Mouse (Mus musculus) layer of hippocampus, postnatal 25 days (tissue): ENCODE results near the gene Rrbp1. TPM values are rescaled to one million over a fixed set of nuclear protein-coding genes. Genes with fewer than 3 reads are reported as not detected.

ENCODE experiments used
- DNase-seq, 2 experiments: peaks; one replicate each; pipeline ENCODE4 v3.0.0; 2022; ENCODE audit warnings: mixed read lengths in 2 of 2, low spot score in 1 of 2; ENCODE audit errors: extremely low spot score in 1 of 2
- total RNA-seq, 2 experiments: library from RNA; stranded (reverse); gene quantifications; 2 replicates each; pipeline ENCODE4 v1.2.3; 2021

The Rrbp1 gene
- 10 to 100 TPM; 61.6 to 72.9 TPM for total RNA-seq

DNA sequence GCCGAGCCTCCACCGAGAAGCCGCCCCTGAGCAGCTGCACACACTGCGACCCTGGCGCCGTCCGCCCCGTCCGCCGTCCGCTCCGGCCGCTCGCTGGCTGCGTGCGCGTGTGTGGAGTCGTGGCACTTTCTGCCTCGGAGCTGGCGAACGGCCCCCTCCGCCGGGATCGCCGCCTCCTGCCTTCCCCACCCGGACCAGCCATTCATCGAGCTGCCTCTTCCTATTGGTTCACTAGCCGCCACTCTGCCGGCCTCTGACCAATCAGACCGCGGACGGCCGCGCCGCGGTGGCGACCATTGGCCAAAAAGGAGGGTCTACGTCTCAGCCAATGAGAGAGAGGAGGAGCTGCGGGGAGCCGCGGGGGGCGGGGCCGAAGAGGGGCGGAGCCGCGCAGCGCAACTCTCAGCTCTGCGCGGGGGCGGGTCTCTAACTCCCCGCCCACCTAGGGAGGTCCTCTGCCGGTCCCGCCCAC lies at the start of gene Rrbp1:
Rrbp1 (minus strand) TSS at position 184 of the 472 bp plus-strand sequence.
- DNase-seq, result peak; percentile 86 to 91

- DNase-seq, result no peak
Measured at GRCm38 (mm10) chr2:144057735-144058134, 46.7 kb upstream of the Rrbp1 start.

DNA sequence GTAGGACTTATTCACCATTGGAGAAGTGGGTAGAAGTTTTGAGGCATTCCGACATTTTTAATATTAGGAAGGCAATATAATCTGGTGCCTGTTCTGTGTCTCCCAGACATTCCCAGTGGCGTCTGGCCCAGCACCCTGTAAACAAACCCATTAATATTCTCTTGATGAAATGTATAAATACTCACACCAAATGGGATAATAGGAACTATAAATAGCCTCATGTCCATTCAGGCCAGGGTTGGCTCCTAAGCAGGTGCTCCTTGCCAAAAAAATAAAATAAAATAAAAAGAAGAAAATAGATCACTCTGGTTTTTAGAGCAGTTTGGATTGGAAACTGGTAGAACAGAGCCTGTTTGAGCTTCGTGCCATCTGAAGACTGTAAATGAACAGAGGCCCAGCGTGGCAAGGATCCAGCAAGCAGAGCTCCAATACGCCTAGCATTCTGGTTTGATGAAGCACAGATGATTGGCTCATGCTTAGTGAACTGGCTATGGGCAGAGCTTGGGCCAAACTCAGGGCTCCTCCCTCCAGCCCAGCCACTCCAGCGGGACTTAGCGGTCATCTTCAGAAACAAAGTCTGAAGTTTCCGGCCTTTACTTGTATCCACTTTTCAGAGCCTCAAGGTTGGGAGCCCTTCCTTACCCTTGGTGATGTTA lies 41.5 kb upstream of the Rrbp1 start:
- peak; percentile 40 to 72 for DNase-seq

GRCm38 (mm10) chr2:144050861-144051260 lies 39.8 kb upstream of the Rrbp1 start:
- DNase-seq, result no peak

GRCm38 (mm10) chr2:144050146-144050680 lies 39.1 kb upstream of the Rrbp1 start:
- no peak for DNase-seq

DNA sequence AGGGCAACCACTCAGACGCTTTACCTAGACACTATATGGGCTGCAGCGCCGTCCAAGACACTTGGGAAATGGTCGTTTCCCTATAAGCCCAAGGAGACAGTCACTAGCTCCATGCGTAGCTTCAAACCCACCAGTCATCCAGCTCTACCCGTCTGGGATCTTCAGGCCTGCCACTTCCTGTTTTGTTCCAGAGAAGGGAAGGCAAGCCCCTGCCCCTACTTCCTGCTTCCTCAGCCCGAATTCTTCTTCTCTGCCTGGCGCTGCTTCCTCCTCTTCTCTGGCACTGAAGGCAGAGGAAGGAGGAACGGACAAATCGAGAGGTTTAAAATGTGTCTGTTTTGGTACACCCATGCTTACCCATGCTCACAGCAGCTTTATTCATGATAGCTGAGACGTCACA lies 35.9 kb upstream of the Rrbp1 start:
- no peak for DNase-seq

DNA sequence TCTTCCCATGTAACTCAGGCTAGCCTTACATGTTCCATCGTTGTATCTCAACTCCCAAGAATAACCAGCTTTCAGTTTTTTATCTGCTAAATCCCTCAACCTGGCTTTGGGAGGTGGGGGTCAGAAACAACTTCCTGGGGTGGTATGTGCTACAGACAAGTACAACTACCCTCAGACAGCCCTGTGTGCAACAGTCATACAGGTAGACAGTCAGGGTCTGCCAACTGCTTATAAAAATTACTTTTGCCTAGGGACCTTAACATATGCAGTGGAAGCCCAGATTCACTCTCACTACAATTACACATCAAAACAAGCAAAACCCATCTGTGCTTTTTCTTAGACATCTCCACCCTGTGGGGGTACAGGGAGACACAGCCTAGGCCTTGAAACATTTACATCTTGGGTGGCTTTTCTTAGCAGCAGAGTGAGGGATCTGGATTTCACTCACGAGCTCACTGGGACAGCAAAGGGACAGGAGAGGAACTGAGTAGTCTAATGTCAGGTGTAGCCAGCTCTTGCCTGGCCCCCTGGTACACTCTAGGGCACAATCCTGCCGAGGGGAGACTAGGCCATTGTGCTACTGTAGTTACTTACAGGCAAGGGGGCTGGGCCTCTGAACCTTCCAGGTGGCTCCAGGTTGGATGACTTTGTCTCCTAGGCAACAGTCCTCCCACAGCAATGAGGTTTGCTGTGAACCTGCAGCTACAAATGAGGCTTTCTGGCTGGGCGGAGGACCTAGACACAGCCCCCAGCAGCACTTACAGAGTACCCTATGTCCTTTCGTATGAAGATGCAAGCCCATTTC lies 34.9 kb upstream of the Rrbp1 start:
- no peak for DNase-seq

DNA sequence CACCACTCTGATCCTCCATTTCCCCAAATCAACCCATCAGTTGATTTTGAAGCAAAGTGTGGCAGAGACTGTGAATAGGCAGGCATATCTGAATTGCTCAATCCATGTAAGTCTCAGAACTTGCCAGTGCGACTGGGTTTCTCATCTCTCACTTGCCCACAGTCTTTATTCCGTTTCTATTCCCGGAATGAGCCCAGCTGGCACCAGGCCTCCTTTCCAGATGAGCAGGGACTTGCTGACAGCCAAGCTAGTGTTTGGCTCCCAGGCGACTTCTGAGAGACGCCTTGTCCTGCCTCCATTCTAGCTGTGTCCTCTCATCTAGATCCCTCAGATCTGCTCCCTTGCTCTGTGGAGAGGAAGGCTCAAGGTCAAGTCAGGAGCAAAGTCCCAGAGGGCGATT lies 33.7 kb upstream of the Rrbp1 start:
- peak in 1 of 2 experiments; percentile 35 for DNase-seq

GRCm38 (mm10) chr2:144032664-144033063 lies 21.6 kb upstream of the Rrbp1 start, which contains the start of gene Banf2:
TSS of gene Banf2 (plus strand) at chr2:144033059.
- DNase-seq, result no peak

- DNase-seq, result no peak
Measured at GRCm38 (mm10) chr2:144030791-144031190, 19.7 kb upstream of the Rrbp1 start.

DNA sequence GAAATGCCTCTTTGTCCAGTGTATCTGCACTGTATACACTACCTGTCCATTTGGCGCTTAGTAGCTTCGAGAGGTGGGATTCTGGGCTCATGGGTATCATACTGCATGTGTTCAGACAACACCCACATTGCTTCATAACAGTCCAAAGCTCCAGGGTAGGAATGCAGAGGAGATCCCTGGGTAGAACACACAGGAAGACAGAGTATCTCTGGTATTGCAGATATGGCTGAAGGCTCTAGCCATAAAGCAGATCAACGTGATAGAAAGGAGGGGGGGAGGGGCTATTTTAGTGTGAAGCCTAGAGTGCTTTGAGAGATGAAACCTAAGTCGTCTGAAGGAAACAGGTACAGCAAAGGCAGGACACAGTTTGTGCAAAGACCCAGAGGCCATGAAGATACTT lies 15.4 kb upstream of the Rrbp1 start:
- DNase-seq, result no peak

- no peak for DNase-seq
Measured at GRCm38 (mm10) chr2:144025361-144025760, 14.3 kb upstream of the Rrbp1 start.

GRCm38 (mm10) chr2:144022441-144022840 lies 11.4 kb upstream of the Rrbp1 start:
- DNase-seq, result no peak

- DNase-seq, result no peak
Measured at GRCm38 (mm10) chr2:144019971-144020370, 8.9 kb upstream of the Rrbp1 start.

DNA sequence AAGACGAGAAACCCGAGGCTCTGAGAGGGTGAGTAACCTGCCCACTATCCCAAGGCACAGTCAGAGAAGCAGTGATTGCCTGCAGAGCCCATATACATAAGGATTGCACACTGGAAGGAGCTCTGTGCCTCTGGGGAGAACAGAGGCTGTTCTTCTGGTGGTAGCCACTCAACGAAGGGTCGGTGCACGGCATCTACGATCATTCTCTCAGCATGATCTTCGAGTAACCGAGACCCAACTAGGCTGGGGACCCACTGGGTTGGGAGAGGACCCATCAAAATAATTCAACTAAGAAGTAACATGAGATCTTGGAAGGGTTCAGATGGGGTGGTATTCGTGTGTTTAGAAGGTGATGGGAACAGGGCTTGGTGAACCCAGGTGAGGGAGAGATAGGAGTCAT lies 4.8 kb upstream of the Rrbp1 start:
- no peak for DNase-seq

GRCm38 (mm10) chr2:144014481-144014880 lies 3.4 kb upstream of the Rrbp1 start:
- DNase-seq, result no peak

GRCm38 (mm10) chr2:144014051-144014450 lies 3.0 kb upstream of the Rrbp1 start:
- no peak for DNase-seq

GRCm38 (mm10) chr2:144010282-144011044 lies 600 bp downstream of the Rrbp1 start:
- peak; percentile 63 to 69 for DNase-seq

- DNase-seq, result no peak
Measured at GRCm38 (mm10) chr2:144009551-144010281, 1.3 kb downstream of the Rrbp1 start.

- DNase-seq, result no peak
Measured at GRCm38 (mm10) chr2:144009081-144009480, 2.0 kb downstream of the Rrbp1 start.
